Mouse (Mus musculus): ENCODE results near the gene Zfp639. TPM values are rescaled to one million over a fixed set of nuclear protein-coding genes. Genes with fewer than 3 reads are reported as not detected.

The Zfp639 gene
- polyA plus RNA-seq, 1 experiment from 2014 or later, result 15.0 TPM

GRCm38 (mm10) chr3:32512686-32513284, 2.7 kb downstream of the Zfp639 start:
- H3K4me1 ChIP-seq (ENCODE audit: control insufficient read depth, low read depth, low read length), result peaks cover 35% of the 10 kb centered on the region
- peak overlapping the region; percentile 26 for H3K4me3 ChIP-seq (ENCODE audit: low read depth, low read length)
- H3K36me3 ChIP-seq (ENCODE audit: control insufficient read depth, insufficient read depth), result peaks cover 7% of the 10 kb centered on the region
- WGBS (ENCODE audit: insufficient replicate concordance), result 30% methylated on average over 7 of the region's 7 CpGs
- peak overlapping the region; percentile 93 for H3K27ac ChIP-seq (ENCODE audit: low read length)
- no peaks in the 10 kb centered on the region for H3K9me3 ChIP-seq (replicated peaks; ENCODE audit: control insufficient read depth, low read length)
- ATAC-seq (ENCODE audit: low read depth), result no peak
- no peaks in the 10 kb centered on the region for H3K27me3 ChIP-seq (ENCODE audit: control insufficient read depth, insufficient read depth, low read depth, low read length)
- peak overlapping the region; percentile 44 for H3K9ac ChIP-seq (ENCODE audit: low read depth, low read length)
- peak overlapping the region; percentile 97 for H3K4me2 ChIP-seq (ENCODE audit: low read depth, low read length)

- Histone ChIP-seq H3K27ac (ENCODE audit: low read length) (peak overlapping the region; percentile 93), H3K9me3 (replicated peaks; ENCODE audit: control insufficient read depth, low read length) (no peaks in the 10 kb centered on the region), H3K9ac (ENCODE audit: low read depth, low read length) (peak overlapping the region; percentile 44), H3K36me3 (ENCODE audit: control insufficient read depth, insufficient read depth) (peaks cover 9% of the 10 kb centered on the region), H3K4me3 (ENCODE audit: low read depth, low read length) (peak overlapping the region; percentile 26), H3K27me3 (ENCODE audit: control insufficient read depth, insufficient read depth, low read depth, low read length) (no peaks in the 10 kb centered on the region), H3K4me2 (ENCODE audit: low read depth, low read length) (peak overlapping the region; percentile 97), H3K4me1 (ENCODE audit: control insufficient read depth, low read depth, low read length) (peaks cover 35% of the 10 kb centered on the region)
- ATAC-seq (ENCODE audit: low read depth), result no peak
Observed at GRCm38 (mm10) chr3:32513528-32513927, 3.5 kb downstream of the Zfp639 start.

GRCm38 (mm10) chr3:32527181-32527580, 17.1 kb downstream of the Zfp639 start:
- peaks cover 8% of the 10 kb centered on the region for H3K36me3 ChIP-seq (ENCODE audit: control insufficient read depth, insufficient read depth)
- no peaks in the 10 kb centered on the region for H3K27me3 ChIP-seq (ENCODE audit: control insufficient read depth, insufficient read depth, low read depth, low read length)
- no peaks in the 10 kb centered on the region; the same call in 1 of the 2 replicates for H3K9me3 ChIP-seq (replicated peaks; ENCODE audit: control insufficient read depth, low read length)
- H3K4me1 ChIP-seq (ENCODE audit: control insufficient read depth, low read depth, low read length), result peaks cover 2% of the 10 kb centered on the region; the same call in 1 of the 2 replicates
- no peak overlapping the region for H3K4me3 ChIP-seq (ENCODE audit: low read depth, low read length)
- H3K4me2 ChIP-seq (ENCODE audit: low read depth, low read length), result no peak overlapping the region
- H3K9ac ChIP-seq (ENCODE audit: low read depth, low read length), result no peak overlapping the region
- H3K27ac ChIP-seq (ENCODE audit: low read length), result no peak overlapping the region
- no peak for ATAC-seq (ENCODE audit: low read depth)
- WGBS (ENCODE audit: insufficient replicate concordance), result 73% methylated on average over 4 of the region's 4 CpGs

GRCm38 (mm10) chr3:32529303-32529898, 19.3 kb downstream of the Zfp639 start, which contains the start of gene Mfn1:
Mfn1 (plus strand) TSS chr3:32529465.
- H3K27ac ChIP-seq (ENCODE audit: low read length), result peak within 1 kb of the TSS; percentile 88
- H3K27me3 ChIP-seq (ENCODE audit: control insufficient read depth, insufficient read depth, low read depth, low read length), result no peaks in the 10 kb centered on the region
- H3K4me3 ChIP-seq (ENCODE audit: low read depth, low read length), result peak within 1 kb of the TSS; percentile 94
- peak within 1 kb of the TSS; percentile 69 for H3K4me2 ChIP-seq (ENCODE audit: low read depth, low read length)
- under 1% methylated on average over 47 of the region's 47 CpGs for WGBS (ENCODE audit: insufficient replicate concordance)
- H3K9me3 ChIP-seq (replicated peaks; ENCODE audit: control insufficient read depth, low read length), result no peaks in the 10 kb centered on the region
- no peaks in the 10 kb centered on the region; the same call in 1 of the 2 replicates for H3K36me3 ChIP-seq (ENCODE audit: control insufficient read depth, insufficient read depth)
- H3K9ac ChIP-seq (ENCODE audit: low read depth, low read length), result peak within 1 kb of the TSS; percentile 94
- peaks cover 2% of the 10 kb centered on the region; the same call in 1 of the 2 replicates for H3K4me1 ChIP-seq (ENCODE audit: control insufficient read depth, low read depth, low read length)
- ATAC-seq (ENCODE audit: low read depth), result peak; percentile 100

- 11% methylated on average over 5 of the region's 5 CpGs for WGBS (ENCODE audit: insufficient replicate concordance)
- Histone ChIP-seq H3K27ac (ENCODE audit: low read length) (no peak overlapping the region; the same call in 1 of the 2 replicates), H3K4me2 (ENCODE audit: low read depth, low read length) (peak overlapping the region; percentile 69), H3K36me3 (ENCODE audit: control insufficient read depth, insufficient read depth) (no peaks in the 10 kb centered on the region; the same call in 1 of the 2 replicates), H3K27me3 (ENCODE audit: control insufficient read depth, insufficient read depth, low read depth, low read length) (no peaks in the 10 kb centered on the region), H3K9ac (ENCODE audit: low read depth, low read length) (peak overlapping the region; percentile 94), H3K9me3 (replicated peaks; ENCODE audit: control insufficient read depth, low read length) (no peaks in the 10 kb centered on the region), H3K4me1 (ENCODE audit: control insufficient read depth, low read depth, low read length) (peaks cover 2% of the 10 kb centered on the region; the same call in 1 of the 2 replicates), H3K4me3 (ENCODE audit: low read depth, low read length) (peak overlapping the region; percentile 94)
- no peak for ATAC-seq (ENCODE audit: low read depth)
Observed at GRCm38 (mm10) chr3:32530041-32530440, 20.0 kb downstream of the Zfp639 start.

- H3K27ac ChIP-seq (ENCODE audit: low read length), result no peak overlapping the region
Observed at GRCm38 (mm10) chr3:32535692-32536091, 25.6 kb downstream of the Zfp639 start.

GRCm38 (mm10) chr3:32537556-32537955, 27.5 kb downstream of the Zfp639 start:
- Histone ChIP-seq H3K36me3 (ENCODE audit: control insufficient read depth, insufficient read depth) (peaks cover 3% of the 10 kb centered on the region), H3K27me3 (ENCODE audit: control insufficient read depth, insufficient read depth, low read depth, low read length) (no peaks in the 10 kb centered on the region)

More at GRCm38 (mm10) chr3:32535692-32536091, 25.6 kb downstream of the Zfp639 start:
- H3K9ac ChIP-seq (ENCODE audit: low read depth, low read length), result no peak overlapping the region
- H3K4me1 ChIP-seq (ENCODE audit: control insufficient read depth, low read depth, low read length), result peaks cover 7% of the 10 kb centered on the region
- peaks cover 3% of the 10 kb centered on the region for H3K36me3 ChIP-seq (ENCODE audit: control insufficient read depth, insufficient read depth)
- ATAC-seq (ENCODE audit: low read depth), result peak; percentile 69
- no peaks in the 10 kb centered on the region for H3K27me3 ChIP-seq (ENCODE audit: control insufficient read depth, insufficient read depth, low read depth, low read length)
- 17% methylated on average over 1 of the region's 1 CpGs for WGBS (ENCODE audit: insufficient replicate concordance)
- no peak overlapping the region for H3K4me3 ChIP-seq (ENCODE audit: low read depth, low read length)
- no peaks in the 10 kb centered on the region for H3K9me3 ChIP-seq (replicated peaks; ENCODE audit: control insufficient read depth, low read length)
- H3K4me2 ChIP-seq (ENCODE audit: low read depth, low read length), result no peak overlapping the region

GRCm38 (mm10) chr3:32538091-32538490, 28.0 kb downstream of the Zfp639 start:
- H3K36me3 ChIP-seq (ENCODE audit: control insufficient read depth, insufficient read depth), result peaks cover 3% of the 10 kb centered on the region
- H3K27ac ChIP-seq (ENCODE audit: low read length), result no peak overlapping the region
- no peaks in the 10 kb centered on the region for H3K27me3 ChIP-seq (ENCODE audit: control insufficient read depth, insufficient read depth, low read depth, low read length)
- H3K4me1 ChIP-seq (ENCODE audit: control insufficient read depth, low read depth, low read length), result peaks cover 7% of the 10 kb centered on the region
- no peaks in the 10 kb centered on the region for H3K9me3 ChIP-seq (replicated peaks; ENCODE audit: control insufficient read depth, low read length)
- 80% methylated on average over 5 of the region's 5 CpGs for WGBS (ENCODE audit: insufficient replicate concordance)
- H3K9ac ChIP-seq (ENCODE audit: low read depth, low read length), result no peak overlapping the region
- no peak for ATAC-seq (ENCODE audit: low read depth)
- no peak overlapping the region for H3K4me3 ChIP-seq (ENCODE audit: low read depth, low read length)
- H3K4me2 ChIP-seq (ENCODE audit: low read depth, low read length), result no peak overlapping the region

More at GRCm38 (mm10) chr3:32537556-32537955, 27.5 kb downstream of the Zfp639 start:
- Histone ChIP-seq H3K9ac (ENCODE audit: low read depth, low read length) (no peak overlapping the region), H3K4me2 (ENCODE audit: low read depth, low read length) (no peak overlapping the region), H3K4me1 (ENCODE audit: control insufficient read depth, low read depth, low read length) (peaks cover 7% of the 10 kb centered on the region), H3K4me3 (ENCODE audit: low read depth, low read length) (no peak overlapping the region), H3K27ac (ENCODE audit: low read length) (no peak overlapping the region), H3K9me3 (replicated peaks; ENCODE audit: control insufficient read depth, low read length) (no peaks in the 10 kb centered on the region)
- 74% methylated on average over 1 of the region's 1 CpGs for WGBS (ENCODE audit: insufficient replicate concordance)
- no peak for ATAC-seq (ENCODE audit: low read depth)

GRCm38 (mm10) chr3:32553061-32553460, 43.0 kb downstream of the Zfp639 start:
- Histone ChIP-seq H3K4me3 (ENCODE audit: low read depth, low read length) (no peak overlapping the region), H3K27me3 (ENCODE audit: control insufficient read depth, insufficient read depth, low read depth, low read length) (no peaks in the 10 kb centered on the region), H3K9me3 (replicated peaks; ENCODE audit: control insufficient read depth, low read length) (no peaks in the 10 kb centered on the region), H3K27ac (ENCODE audit: low read length) (no peak overlapping the region), H3K36me3 (ENCODE audit: control insufficient read depth, insufficient read depth) (peaks cover 14% of the 10 kb centered on the region), H3K9ac (ENCODE audit: low read depth, low read length) (no peak overlapping the region), H3K4me2 (ENCODE audit: low read depth, low read length) (no peak overlapping the region), H3K4me1 (ENCODE audit: control insufficient read depth, low read depth, low read length) (no peaks in the 10 kb centered on the region)
- 91% methylated on average over 1 of the region's 1 CpGs for WGBS (ENCODE audit: insufficient replicate concordance)
- no peak for ATAC-seq (ENCODE audit: low read depth)

All from liver, embryonic 16.5 days (tissue).